Comparison of ENCODE assay signal across 8 mouse cellular contexts in genomic region chr8:120589921-120590320, GRCm38 (mm10). TPM values are rescaled to one million over a fixed set of nuclear protein-coding genes. Genes with fewer than 3 reads are reported as not detected.
DNase-seq lines count a peak whose midpoint lies in the region; ATAC-seq and TF ChIP-seq lines count a peak whose summit lies in the region.

No protein-coding gene starts in this region.

- peak overlapping the region; percentile 61 for H3K4me2 ChIP-seq in lung, postnatal 0 days (replicated peaks; ENCODE audit: low read depth, low read length)
- peak overlapping the region; percentile 67 for H3K4me2 ChIP-seq in embryonic facial prominence, embryonic 15.5 days (replicated peaks)
- peak overlapping the region; percentile 93 for H3K4me2 ChIP-seq in hindbrain, embryonic 13.5 days
- H3K4me2 ChIP-seq in liver, embryonic 11.5 days: peak overlapping the region; percentile 93

- H3K9me3 ChIP-seq in lung, postnatal 0 days (ENCODE audit: low read length): no peaks in the 10 kb centered on the region
- no peaks in the 10 kb centered on the region for H3K9me3 ChIP-seq in embryonic facial prominence, embryonic 15.5 days (replicated peaks)
- no peaks in the 10 kb centered on the region for H3K9me3 ChIP-seq in hindbrain, embryonic 13.5 days
- no peaks in the 10 kb centered on the region for H3K9me3 ChIP-seq in liver, embryonic 11.5 days (ENCODE audit: control insufficient read depth, low read length)

- H3K27ac ChIP-seq in lung, postnatal 0 days (ENCODE audit: low read length): 0 out of 2 replicates have a peak overlapping the region, but pooled peaks have one; percentile 38
- H3K27ac ChIP-seq in embryonic facial prominence, embryonic 15.5 days (replicated peaks): peak overlapping the region; percentile 68
- peak overlapping the region; percentile 53 for H3K27ac ChIP-seq in hindbrain, embryonic 13.5 days
- 0 out of 2 replicates have a peak overlapping the region, but pooled peaks have one; percentile 38 for H3K27ac ChIP-seq in liver, embryonic 11.5 days (ENCODE audit: low read depth, low read length)

- no peak for TF ChIP-seq EP300 in lung, postnatal 0 days (IDR thresholded peaks at IDR 0.05)

- 0 out of 2 replicates have a peak, but pooled peaks cover 3% of the 10 kb centered on the region for H3K4me1 ChIP-seq in lung, postnatal 0 days (ENCODE audit: insufficient read depth, low read depth, low read length)
- H3K4me1 ChIP-seq in embryonic facial prominence, embryonic 15.5 days: peaks cover 21% of the 10 kb centered on the region
- peaks cover 26% of the 10 kb centered on the region for H3K4me1 ChIP-seq in hindbrain, embryonic 13.5 days (replicated peaks)
- H3K4me1 ChIP-seq in liver, embryonic 11.5 days (replicated peaks; ENCODE audit: control insufficient read depth, insufficient read depth, low read length): peaks cover 21% of the 10 kb centered on the region

- peak overlapping the region; percentile 41 for H3K4me3 ChIP-seq in lung, postnatal 0 days (ENCODE audit: low read depth, low read length)
- H3K4me3 ChIP-seq in embryonic facial prominence, embryonic 15.5 days (replicated peaks): peak overlapping the region; percentile 75
- peak overlapping the region; percentile 56 for H3K4me3 ChIP-seq in hindbrain, embryonic 13.5 days
- H3K4me3 ChIP-seq in liver, embryonic 11.5 days (ENCODE audit: low read depth, low read length): peak overlapping the region; percentile 59

- H3K9ac ChIP-seq in lung, postnatal 0 days (replicated peaks; ENCODE audit: low read depth): no peak overlapping the region
- H3K9ac ChIP-seq in embryonic facial prominence, embryonic 15.5 days: peak overlapping the region; percentile 44; the same call in 1 of the 2 replicates
- peak overlapping the region; percentile 64 for H3K9ac ChIP-seq in hindbrain, embryonic 13.5 days
- H3K9ac ChIP-seq in liver, embryonic 11.5 days (ENCODE audit: low read depth, low read length): peak overlapping the region; percentile 62

- ATAC-seq in lung, postnatal 0 days: no peak
- no peak for ATAC-seq in embryonic facial prominence, embryonic 15.5 days (ENCODE audit: insufficient number of reproducible peaks, low FRiP score, low TSS enrichment, low read depth)
- ATAC-seq in hindbrain, embryonic 13.5 days (ENCODE audit: low FRiP score): no peak
- no peak for ATAC-seq in liver, embryonic 11.5 days (replicated peaks; ENCODE audit: low FRiP score)

- WGBS in lung, postnatal 0 days: 45% methylated on average over 2 of the region's 2 CpGs
- 56% methylated on average over 2 of the region's 2 CpGs for WGBS in embryonic facial prominence, embryonic 15.5 days
- 65% methylated on average over 2 of the region's 2 CpGs for WGBS in hindbrain, embryonic 13.5 days
- WGBS in liver, embryonic 11.5 days: 53% methylated on average over 2 of the region's 2 CpGs

- H3K36me3 ChIP-seq in lung, postnatal 0 days (ENCODE audit: insufficient read depth, low read length): no peaks in the 10 kb centered on the region
- H3K36me3 ChIP-seq in embryonic facial prominence, embryonic 15.5 days: peaks cover 10% of the 10 kb centered on the region
- no peaks in the 10 kb centered on the region for H3K36me3 ChIP-seq in hindbrain, embryonic 13.5 days
- H3K36me3 ChIP-seq in liver, embryonic 11.5 days (ENCODE audit: control insufficient read depth, insufficient read depth, low read length): peaks cover 18% of the 10 kb centered on the region

- no peak for TF ChIP-seq CTCF in lung, postnatal 0 days (IDR thresholded peaks at IDR 0.05)

- H3K27me3 ChIP-seq in lung, postnatal 0 days (replicated peaks; ENCODE audit: insufficient read depth, low read length): no peaks in the 10 kb centered on the region
- H3K27me3 ChIP-seq in embryonic facial prominence, embryonic 15.5 days: no peaks in the 10 kb centered on the region
- H3K27me3 ChIP-seq in hindbrain, embryonic 13.5 days: no peaks in the 10 kb centered on the region
- no peaks in the 10 kb centered on the region for H3K27me3 ChIP-seq in liver, embryonic 11.5 days (replicated peaks; ENCODE audit: control insufficient read depth, insufficient read depth, low read length)

- peak; percentile 24 for DNase-seq in lung, postnatal 0 days (ENCODE audit: low spot score)
- no peak for DNase-seq in lung, adult 18-20 months
- DNase-seq in liver, embryonic 11.5 days (ENCODE audit: low spot score): no peak
- peak; percentile 53 for DNase-seq in testis, postnatal 14 days (ENCODE audit: low spot score)
- no peak for DNase-seq in ovary, adult 18-20 months (ENCODE audit: low spot score)
- no peak for DNase-seq in spleen, adult 18-20 months

RNA-seq across cellular contexts. Expression of gene Gins2, which starts 0.8 kb away (rescaled TPM):
- polyA plus RNA-seq in lung, postnatal 0 days (2015; fragmentation: Nextera tagmentation; extraction: Ambion mirVana): 10.9 and 13.4 TPM in 2 replicates
- 81.7 and 85.6 TPM in 2 replicates for polyA plus RNA-seq in embryonic facial prominence, embryonic 15.5 days (2015; fragmentation: Nextera tagmentation; extraction: Ambion mirVana)
- polyA plus RNA-seq in hindbrain, embryonic 13.5 days (2015; fragmentation: Nextera tagmentation; extraction: Ambion mirVana): 23.1 and 24.5 TPM in 2 replicates
- 125 and 127 TPM in 2 replicates for polyA plus RNA-seq in liver, embryonic 11.5 days (2014; fragmentation: Nextera tagmentation; extraction: Ambion mirVana)

RNA-seq across cellular contexts. Expression of gene 1190005I06Rik, which starts 57.5 kb away (rescaled TPM):
- 2.0 and 2.1 TPM in 2 replicates for polyA plus RNA-seq in lung, postnatal 0 days (2015; fragmentation: Nextera tagmentation; extraction: Ambion mirVana)
- 8.3 and 10.1 TPM in 2 replicates for polyA plus RNA-seq in embryonic facial prominence, embryonic 15.5 days (2015; fragmentation: Nextera tagmentation; extraction: Ambion mirVana)
- 8.9 and 11.0 TPM in 2 replicates for polyA plus RNA-seq in hindbrain, embryonic 13.5 days (2015; fragmentation: Nextera tagmentation; extraction: Ambion mirVana)
- 1.6 and 4.1 TPM in 2 replicates for polyA plus RNA-seq in liver, embryonic 11.5 days (2014; fragmentation: Nextera tagmentation; extraction: Ambion mirVana)

Comparison
In these comparisons a context has a peak if more than half of its experiments do, and no peak if none do; other contexts are left out.
1. DNase-seq: peak in lung, postnatal 0 days (single experiment) and testis, postnatal 14 days (single experiment); none in lung, adult 18-20 months (0 of 2), liver, embryonic 11.5 days (single experiment), ovary, adult 18-20 months (single experiment) and spleen, adult 18-20 months (0 of 2).
2. Peak in every context shown above with its lines, with median percentiles within 50 percentile points of each other: H3K27ac ChIP-seq, H3K4me2 ChIP-seq and H3K4me3 ChIP-seq.